Mouse (Mus musculus) inflammation-experienced regulatory T-cells (primary cell): Measurements from ENCODE around the gene Marcksl1. TPM values are rescaled to one million over a fixed set of nuclear protein-coding genes. Genes with fewer than 3 reads are reported as not detected.

Experiments used
- polyA plus RNA-seq, 2 experiments: library from polyadenylated mRNA; unstranded; fragments of 100-300 nt; shearing (Covaris generic); gene quantifications; one replicate each; pipeline ENCODE4 v1.2.1; 2017

Marcksl1 gene
- 10 to 100 TPM; 35.3 to 36.6 TPM for polyA plus RNA-seq

GRCm38 (mm10) chr4:129513086-129513767 is at the start of gene Marcksl1:
TSS of gene Marcksl1 (plus strand) at chr4:129513581.

GRCm38 (mm10) chr4:129490972-129491880 is 22.2 kb upstream of the Marcksl1 start, which contains the start of the genes Tssk3 and Fam229a:
TSS of gene Tssk3 (minus strand) at chr4:129491022.
TSS of gene Fam229a (plus strand) at chr4:129491190.

GRCm38 (mm10) chr4:129542592-129543141 is 29.3 kb downstream of the Marcksl1 start, which contains the start of gene Hdac1:
TSS of gene Hdac1 (minus strand) at chr4:129542713.

Other genes with a start within 250 kb of the Marcksl1 start
- under 1 TPM in 1 of 2 experiments, not detected in 1; 0.16 TPM for gene Sync, start 226.0 kb upstream of the Marcksl1 start, polyA plus RNA-seq
- 100 to 1,000 TPM; 289 to 317 TPM for gene Rbbp4, start 178.2 kb upstream of the Marcksl1 start, polyA plus RNA-seq
- gene Zbtb8os, start 177.9 kb upstream of the Marcksl1 start, polyA plus RNA-seq = 10 to 100 TPM; 57.3 to 72.8 TPM
- gene Zbtb8a, start 135.5 kb upstream of the Marcksl1 start, polyA plus RNA-seq = 10 to 100 TPM; 10.9 to 17.0 TPM
- gene Zbtb8b, start 72.7 kb upstream of the Marcksl1 start, polyA plus RNA-seq = under 1 TPM; 0.05 to 0.15 TPM
- gene Bsdc1, start 52.0 kb upstream of the Marcksl1 start, polyA plus RNA-seq = 10 to 100 TPM; 32.3 to 41.6 TPM
- gene Tssk3, start 22.6 kb upstream of the Marcksl1 start, polyA plus RNA-seq = under 1 TPM in 1 of 2 experiments, not detected in 1; 0.12 TPM
- gene Fam229a, start 22.4 kb upstream of the Marcksl1 start, polyA plus RNA-seq = under 1 TPM in 1 of 2 experiments, not detected in 1; 0.67 TPM
- gene Hdac1, start 29.1 kb downstream of the Marcksl1 start, polyA plus RNA-seq = 100 to 1,000 TPM; 277 to 296 TPM
- 1,000 to 10,000 TPM; 1,474 to 1,514 TPM for gene Lck, start 60.1 kb downstream of the Marcksl1 start, polyA plus RNA-seq
- under 1 TPM; 0.42 to 0.60 TPM for gene Fam167b, start 65.0 kb downstream of the Marcksl1 start, polyA plus RNA-seq
- 100 to 1,000 TPM; 175 to 192 TPM for gene Eif3i, start 87.1 kb downstream of the Marcksl1 start, polyA plus RNA-seq
- gene Tmem234, start 87.1 kb downstream of the Marcksl1 start, polyA plus RNA-seq = 100 to 1,000 TPM; 197 to 198 TPM
- 1 to 10 TPM; 3.3 to 5.4 TPM for gene Dcdc2b, start 100.7 kb downstream of the Marcksl1 start, polyA plus RNA-seq
- 10 to 100 TPM; 30.2 to 39.2 TPM for gene Iqcc, start 105.5 kb downstream of the Marcksl1 start, polyA plus RNA-seq
- gene Ccdc28b, start 110.4 kb downstream of the Marcksl1 start, polyA plus RNA-seq = 10 to 100 TPM; 41.9 to 47.5 TPM
- 10 to 100 TPM; 59.2 to 70.3 TPM for gene Txlna, start 127.5 kb downstream of the Marcksl1 start, polyA plus RNA-seq
- 10 to 100 TPM; 20.0 to 21.9 TPM for gene Kpna6, start 159.2 kb downstream of the Marcksl1 start, polyA plus RNA-seq
- 10 to 100 TPM; 19.2 to 20.0 TPM for gene Tmem39b, start 183.3 kb downstream of the Marcksl1 start, polyA plus RNA-seq
- 100 to 1,000 TPM; 154 to 160 TPM for gene Khdrbs1, start 228.7 kb downstream of the Marcksl1 start, polyA plus RNA-seq